Mouse (Mus musculus) lung, embryonic 16.5 days (tissue): ENCODE results near the gene Sp9. TPM values are rescaled to one million over a fixed set of nuclear protein-coding genes. Genes with fewer than 3 reads are reported as not detected.
A peak's percentile ranks its signal among the peaks of the same experiment; 100 is the strongest.

Source experiments
- ATAC-seq: fragments of 200-750 bp; cut with Nextera tagmentation; 2 replicates; pipeline ENCODE4 v1.8.0; 2017; ENCODE audit warnings: low read depth, mild to moderate bottlenecking, moderate library complexity
- H3K27ac ChIP-seq: fragments of 300-500 bp; sonication (generic); 2 replicates; pipeline ENCODE4 v1.5.1; 2014; ENCODE audit warnings: mild to moderate bottlenecking, control low read depth, low read length
- H3K27me3 ChIP-seq: fragments of 300-500 bp; sonication (generic); 2 replicates; pipeline ENCODE4 v1.6.1; 2014; ENCODE audit warnings: low read depth, low read length, mixed read lengths; ENCODE audit not compliant: control insufficient read depth, insufficient read depth
- H3K36me3 ChIP-seq: fragments of 300-500 bp; sonication (generic); 2 replicates; pipeline ENCODE4 v1.6.1; 2014; ENCODE audit warnings: low read length; ENCODE audit not compliant: control insufficient read depth, insufficient read depth
- H3K4me1 ChIP-seq: fragments of 300-500 bp; sonication (generic); replicated peaks from 2 replicates; pipeline ENCODE4 v1.6.1; 2014; ENCODE audit warnings: low read length, mixed read lengths; ENCODE audit not compliant: control insufficient read depth, insufficient read depth
- H3K4me2 ChIP-seq: fragments of 300-500 bp; sonication (generic); 2 replicates; pipeline ENCODE4 v1.6.1; 2014; ENCODE audit warnings: low read depth, low read length, control low read depth
- H3K4me3 ChIP-seq: fragments of 300-500 bp; sonication (generic); 2 replicates; pipeline ENCODE4 v1.5.1; 2014; ENCODE audit warnings: mild to moderate bottlenecking, low read length, control low read depth
- H3K9ac ChIP-seq: fragments of 300-500 bp; sonication (generic); 2 replicates; pipeline ENCODE4 v1.6.1; 2014; ENCODE audit warnings: low read length, control low read depth
- H3K9me3 ChIP-seq: fragments of 300-500 bp; sonication (generic); 2 replicates; pipeline ENCODE4 v1.6.1; 2016; ENCODE audit warnings: low read length; ENCODE audit not compliant: control insufficient read depth
- WGBS: fragments of 180-500 bp; shearing (Covaris S2); extraction: QIAGEN DNeasy Blood & Tissue Kit; methylation state at CpG from one replicate; pipeline ENCODE4 v1.1.7; 2014; 5-methylcytosine and 5-hydroxymethylcytosine counted together
- polyA plus RNA-seq: library from polyadenylated mRNA; unstranded; fragments of >200 nt; fragmentation: Nextera tagmentation; extraction: Ambion mirVana; gene quantifications from 2 replicates; pipeline ENCODE4 v1.2.1, GENCODE M21; 2015

Gene Sp9
- polyA plus RNA-seq = not detected in 2 replicates

- peaks cover 35% of the 10 kb centered on the region for H3K4me1 ChIP-seq
- peak within 1 kb of the TSS; percentile 67 for H3K4me2 ChIP-seq
- no peak within 1 kb of the TSS for H3K9ac ChIP-seq
- peaks cover 74% of the 10 kb centered on the region for H3K27me3 ChIP-seq
- WGBS = 1% methylated on average over 48 of the region's 48 CpGs
- H3K36me3 ChIP-seq = no peaks in the 10 kb centered on the region
- ATAC-seq = peak; percentile 63
- H3K4me3 ChIP-seq = peak within 1 kb of the TSS; percentile 48
- no peaks in the 10 kb centered on the region for H3K9me3 ChIP-seq
- H3K27ac ChIP-seq = no peak within 1 kb of the TSS
Measured at GRCm38 (mm10) chr2:73271459-73272161, at the start of gene Sp9. Gene Sp9, plus strand, starts transcription at chr2:73271925.

GRCm38 (mm10) chr2:73231081-73231480 lies 40.6 kb upstream of the Sp9 start:
- Histone ChIP-seq H3K4me3 (no peak overlapping the region), H3K27ac (no peak overlapping the region), H3K9ac (no peak overlapping the region), H3K36me3 (no peaks in the 10 kb centered on the region), H3K9me3 (no peaks in the 10 kb centered on the region), H3K27me3 (no peaks in the 10 kb centered on the region), H3K4me1 (no peaks in the 10 kb centered on the region), H3K4me2 (no peak overlapping the region)
- 42% methylated on average over 3 of the region's 3 CpGs for WGBS
- ATAC-seq = no peak

- H3K4me2 ChIP-seq = no peak overlapping the region
- no peak overlapping the region for H3K4me3 ChIP-seq
- H3K9me3 ChIP-seq = no peaks in the 10 kb centered on the region
- WGBS = 64% methylated on average over 4 of the region's 4 CpGs
- no peaks in the 10 kb centered on the region for H3K36me3 ChIP-seq
- no peak for ATAC-seq
- no peaks in the 10 kb centered on the region for H3K4me1 ChIP-seq
- no peak overlapping the region for H3K27ac ChIP-seq
- no peak overlapping the region for H3K9ac ChIP-seq
- no peaks in the 10 kb centered on the region for H3K27me3 ChIP-seq
Measured at GRCm38 (mm10) chr2:73241299-73241698, 30.4 kb upstream of the Sp9 start.

DNA sequence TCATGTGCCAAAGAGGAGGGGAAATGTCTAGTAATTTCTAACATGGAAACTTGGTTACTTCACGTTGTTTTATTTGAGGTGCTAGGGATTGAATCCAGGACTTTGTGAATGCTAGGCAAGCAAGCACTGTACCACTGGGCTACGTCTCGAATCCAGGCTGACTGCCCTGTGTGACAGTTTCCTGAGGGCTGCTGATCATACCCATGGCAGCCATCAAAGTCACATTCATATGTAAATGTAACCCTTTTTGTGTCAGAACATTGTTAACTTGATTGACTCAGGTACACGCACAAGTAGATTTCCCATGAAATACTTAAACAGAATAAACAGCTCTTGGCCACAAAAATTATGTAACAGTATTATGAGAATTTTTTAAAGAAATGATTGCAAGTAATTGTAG lies 23.0 kb upstream of the Sp9 start:
- no peak overlapping the region for H3K4me3 ChIP-seq
- H3K36me3 ChIP-seq = no peaks in the 10 kb centered on the region
- H3K4me2 ChIP-seq = no peak overlapping the region
- 84% methylated on average over 4 of the region's 4 CpGs for WGBS
- no peaks in the 10 kb centered on the region for H3K4me1 ChIP-seq
- H3K27ac ChIP-seq = no peak overlapping the region
- H3K9me3 ChIP-seq = peaks cover 7% of the 10 kb centered on the region; the same call in 1 of the 2 replicates
- no peak overlapping the region for H3K9ac ChIP-seq
- ATAC-seq = no peak
- no peaks in the 10 kb centered on the region for H3K27me3 ChIP-seq

GRCm38 (mm10) chr2:73263172-73263765 lies 8.5 kb upstream of the Sp9 start:
- peak overlapping the region; percentile 56 for H3K4me3 ChIP-seq
- peaks cover 16% of the 10 kb centered on the region for H3K4me1 ChIP-seq
- peak; percentile 67 for ATAC-seq
- 6% methylated on average over 16 of the region's 16 CpGs for WGBS
- H3K36me3 ChIP-seq = no peaks in the 10 kb centered on the region
- H3K9ac ChIP-seq = peak overlapping the region; percentile 61
- no peak overlapping the region for H3K27ac ChIP-seq
- peak overlapping the region; percentile 96 for H3K4me2 ChIP-seq
- peaks cover 52% of the 10 kb centered on the region for H3K27me3 ChIP-seq
- H3K9me3 ChIP-seq = 0 out of 2 replicates have a peak, but pooled peaks cover 2% of the 10 kb centered on the region

DNA sequence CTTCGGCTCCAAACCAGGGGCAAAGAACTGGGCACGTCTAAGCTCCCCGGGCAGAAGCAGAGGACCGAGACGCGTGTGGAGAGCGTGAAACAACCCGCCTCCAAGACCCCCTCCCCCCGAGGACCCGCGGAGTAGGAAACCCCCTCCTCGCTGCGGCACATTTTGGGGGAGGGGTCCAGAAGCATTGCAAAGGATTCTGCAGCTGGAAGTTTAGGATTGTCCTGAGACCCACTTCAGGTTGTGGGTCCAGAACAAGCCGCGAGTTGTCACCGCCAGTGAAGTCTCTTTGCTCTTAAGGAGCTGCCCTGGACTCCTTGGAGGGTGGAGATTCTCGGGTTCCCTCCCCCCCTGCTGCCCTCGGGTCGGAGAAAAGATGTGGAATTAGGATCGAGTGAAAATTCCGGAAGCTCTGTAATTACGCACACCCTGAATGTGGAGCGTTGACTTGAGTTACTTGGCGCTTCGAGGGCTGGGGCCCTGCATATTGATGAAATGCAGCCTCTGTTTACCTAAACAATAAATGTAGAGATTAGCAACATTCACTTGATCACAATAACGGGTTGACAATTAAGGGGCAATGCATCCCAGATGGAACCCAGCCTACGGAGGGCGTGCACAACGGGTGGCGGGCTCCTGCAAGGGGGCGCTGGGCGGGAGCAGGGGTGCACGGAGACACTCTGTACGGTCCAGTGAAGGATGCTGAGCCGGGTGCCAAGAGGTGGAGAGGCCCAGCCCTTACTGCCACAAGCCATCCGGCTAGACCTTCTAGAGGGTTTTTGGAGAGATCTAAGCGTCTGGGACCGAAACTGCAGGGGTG lies 7.7 kb upstream of the Sp9 start:
- WGBS = under 1% methylated on average over 37 of the region's 38 CpGs
- Histone ChIP-seq H3K4me3 (peak overlapping the region; percentile 56), H3K36me3 (no peaks in the 10 kb centered on the region), H3K27me3 (peaks cover 59% of the 10 kb centered on the region), H3K4me2 (peak overlapping the region; percentile 96), H3K4me1 (peaks cover 16% of the 10 kb centered on the region), H3K9me3 (0 out of 2 replicates have a peak, but pooled peaks cover 2% of the 10 kb centered on the region), H3K9ac (peak overlapping the region; percentile 61), H3K27ac (no peak overlapping the region)
- peak; percentile 60 for ATAC-seq

DNA sequence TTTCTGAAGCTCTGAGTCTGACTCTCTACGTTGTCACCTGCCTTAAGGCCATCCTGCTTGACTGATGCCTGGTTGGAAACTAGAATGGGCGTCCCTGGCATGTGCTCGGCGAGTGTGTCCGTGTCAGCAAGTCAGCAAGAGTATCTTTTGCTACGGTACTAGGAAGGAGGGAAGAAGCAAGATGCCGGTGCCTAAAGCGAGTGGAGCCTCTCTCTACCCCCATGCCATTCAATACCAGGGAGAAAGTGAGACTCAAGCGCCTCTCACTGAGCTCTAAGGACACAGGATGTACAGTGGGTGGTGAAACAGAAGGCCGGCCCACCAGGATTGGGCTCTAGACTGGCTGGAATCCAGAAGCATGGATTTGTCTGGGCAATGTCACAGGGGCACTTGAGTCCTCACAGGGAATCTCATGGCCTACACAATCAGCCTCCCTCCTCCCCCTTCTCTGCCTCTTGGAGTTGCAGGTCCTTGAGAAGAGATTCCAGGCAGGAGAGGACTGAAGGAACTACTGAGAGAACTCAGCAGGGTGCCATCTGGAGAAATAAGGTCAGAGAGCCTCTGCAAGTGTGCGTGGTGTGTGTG lies 7.0 kb upstream of the Sp9 start:
- Histone ChIP-seq H3K9ac (no peak overlapping the region), H3K27ac (no peak overlapping the region), H3K27me3 (peaks cover 64% of the 10 kb centered on the region), H3K4me1 (peaks cover 16% of the 10 kb centered on the region), H3K36me3 (no peaks in the 10 kb centered on the region), H3K9me3 (0 out of 2 replicates have a peak, but pooled peaks cover 2% of the 10 kb centered on the region), H3K4me3 (peak overlapping the region; percentile 56), H3K4me2 (peak overlapping the region; percentile 96)
- 3% methylated on average over 11 of the region's 11 CpGs for WGBS
- ATAC-seq = peak; percentile 23; the same call in 1 of the 2 replicates

DNA sequence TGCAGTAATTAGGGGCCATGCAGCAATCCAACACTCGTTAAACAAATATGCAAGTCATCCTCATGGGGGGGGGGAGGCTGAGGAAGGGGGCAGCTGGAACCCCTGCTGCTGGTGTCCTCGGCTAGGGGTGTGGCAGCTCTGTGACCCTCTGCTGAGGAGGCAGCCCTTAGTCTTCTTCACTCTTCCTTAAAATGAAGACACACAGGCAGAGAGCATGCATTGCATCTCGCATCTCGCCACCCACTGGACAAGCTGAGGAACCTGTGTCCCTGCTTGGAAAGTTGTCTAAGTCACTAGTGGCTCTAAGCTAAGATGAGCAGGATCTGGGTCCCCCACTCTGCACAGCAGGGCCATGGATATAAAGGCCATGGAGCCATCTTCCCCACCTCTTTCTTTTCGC lies 5.7 kb upstream of the Sp9 start:
- Histone ChIP-seq H3K4me3 (no peak overlapping the region), H3K4me2 (no peak overlapping the region), H3K9me3 (0 out of 2 replicates have a peak, but pooled peaks cover 2% of the 10 kb centered on the region), H3K27ac (no peak overlapping the region), H3K9ac (no peak overlapping the region), H3K36me3 (no peaks in the 10 kb centered on the region), H3K27me3 (peaks cover 77% of the 10 kb centered on the region), H3K4me1 (peaks cover 22% of the 10 kb centered on the region)
- 8% methylated on average over 5 of the region's 5 CpGs for WGBS
- ATAC-seq = no peak

- no peaks in the 10 kb centered on the region for H3K9me3 ChIP-seq
- no peak overlapping the region for H3K4me2 ChIP-seq
Measured at GRCm38 (mm10) chr2:73266623-73267022, 5.1 kb upstream of the Sp9 start.

More at GRCm38 (mm10) chr2:73266623-73267022, 5.1 kb upstream of the Sp9 start:
- WGBS = 23% methylated on average over 1 of the region's 1 CpGs
- ATAC-seq = no peak
- Histone ChIP-seq H3K27me3 (peaks cover 83% of the 10 kb centered on the region), H3K4me3 (no peak overlapping the region), H3K36me3 (no peaks in the 10 kb centered on the region), H3K27ac (no peak overlapping the region), H3K9ac (no peak overlapping the region), H3K4me1 (peaks cover 28% of the 10 kb centered on the region)
